Mouse (Mus musculus): ENCODE measurements around the gene Tpi1.

- no peak for TF ChIP-seq CTCF (IDR thresholded peaks at IDR 0.05; ENCODE audit: low read depth, low read length)
- no peak for TF ChIP-seq POLR2A (IDR thresholded peaks at IDR 0.05; ENCODE audit: borderline replicate concordance, low read depth, low read length)
Measured at GRCm38 (mm10) chr6:124769101-124769765, 44.9 kb downstream of the Tpi1 start, which contains the start of gene Eno2.

Data from bone marrow macrophage, adult 2 months (primary cell).